Mouse (Mus musculus) naive thymus-derived CD4-positive, alpha-beta T cell, adult 2 months (primary cell): ENCODE data around the gene Slc25a45.
A peak's percentile ranks its signal among the peaks of the same experiment; 100 is the strongest.

ENCODE experiments used
- DNase-seq: peaks from one replicate; pipeline ENCODE4 v3.0.0-alpha.2; 2011; ENCODE audit warnings: low read depth

Slc25a45 gene

GRCm38 (mm10) chr19:5877618-5878361, at the start of gene Slc25a45:
Gene Slc25a45 (plus strand): TSS chr19:5877808.
- peak; percentile 86 for DNase-seq

- DNase-seq: no peak
Observed at GRCm38 (mm10) chr19:5828155-5828554, 49.5 kb upstream of the Slc25a45 start.

- no peak for DNase-seq
Observed at GRCm38 (mm10) chr19:5828905-5829304, 48.7 kb upstream of the Slc25a45 start.

- no peak for DNase-seq
Observed at GRCm38 (mm10) chr19:5829958-5830615, 47.5 kb upstream of the Slc25a45 start.

GRCm38 (mm10) chr19:5830776-5831175, 46.8 kb upstream of the Slc25a45 start:
- no peak for DNase-seq

- no peak for DNase-seq
Observed at GRCm38 (mm10) chr19:5831224-5831957, 46.2 kb upstream of the Slc25a45 start.

GRCm38 (mm10) chr19:5831958-5832320, 45.7 kb upstream of the Slc25a45 start:
- DNase-seq: no peak

GRCm38 (mm10) chr19:5832326-5832725, 45.3 kb upstream of the Slc25a45 start:
- no peak for DNase-seq

- DNase-seq: no peak
Observed at GRCm38 (mm10) chr19:5833287-5834100, 44.1 kb upstream of the Slc25a45 start.

- DNase-seq: no peak
Observed at GRCm38 (mm10) chr19:5834260-5834925, 43.2 kb upstream of the Slc25a45 start.

- no peak for DNase-seq
Observed at GRCm38 (mm10) chr19:5835054-5835921, 42.3 kb upstream of the Slc25a45 start.

GRCm38 (mm10) chr19:5835922-5836430, 41.6 kb upstream of the Slc25a45 start:
- DNase-seq: no peak

- no peak for DNase-seq
Observed at GRCm38 (mm10) chr19:5836941-5837572, 40.6 kb upstream of the Slc25a45 start.

GRCm38 (mm10) chr19:5837606-5838005, 40.0 kb upstream of the Slc25a45 start:
- no peak for DNase-seq

- DNase-seq: no peak
Observed at GRCm38 (mm10) chr19:5838136-5838891, 39.3 kb upstream of the Slc25a45 start.

- DNase-seq: no peak
Observed at GRCm38 (mm10) chr19:5838892-5839165, 38.8 kb upstream of the Slc25a45 start.

GRCm38 (mm10) chr19:5839317-5840085, 38.1 kb upstream of the Slc25a45 start:
- no peak for DNase-seq

- no peak for DNase-seq
Observed at GRCm38 (mm10) chr19:5840086-5840889, 37.3 kb upstream of the Slc25a45 start.
